ENCODE assay signal across 23 mouse cellular contexts in genomic region chr13:70061363-70061945, GRCm38 (mm10).
DNase-seq lines count a peak whose midpoint lies in the region; ATAC-seq and TF ChIP-seq lines count a peak whose summit lies in the region.
"Had no signal": no experiment of that assay in that cellular context is flagged by ENCODE, and none has a peak within 500 bp of the region (broad histone marks: within the 10 kb centered on the region; RNA-seq: fewer than 3 reads in every experiment).

No protein-coding gene starts in this region.

- no peaks in the 10 kb centered on the region for H3K27me3 ChIP-seq in hindbrain, embryonic 12.5 days
- no peaks in the 10 kb centered on the region for H3K27me3 ChIP-seq in hindbrain, embryonic 11.5 days (ENCODE audit: control insufficient read depth, insufficient read depth, low read length)
- H3K27me3 ChIP-seq in hindbrain, embryonic 14.5 days (ENCODE audit: control insufficient read depth, insufficient read depth, low read length) = no peaks in the 10 kb centered on the region
- no peaks in the 10 kb centered on the region for H3K27me3 ChIP-seq in midbrain, postnatal 0 days (ENCODE audit: insufficient read depth, low read length)
- H3K27me3 ChIP-seq: embryonic facial prominence, embryonic 15.5 days; heart, embryonic 12.5 days; liver, embryonic 13.5 days had no signal

- peak; percentile 36; the same call in 1 of the 2 replicates for ATAC-seq in hindbrain, embryonic 12.5 days (ENCODE audit: low FRiP score)
- no peak for ATAC-seq in hindbrain, embryonic 11.5 days (ENCODE audit: low FRiP score)
- peak; percentile 36; the same call in 1 of the 2 replicates for ATAC-seq in hindbrain, embryonic 14.5 days (ENCODE audit: low FRiP score)
- peak; percentile 27; the same call in 1 of the 2 replicates for ATAC-seq in midbrain, postnatal 0 days (ENCODE audit: low FRiP score)
- ATAC-seq: forebrain, embryonic 14.5 days; intestine, postnatal 0 days had no signal

- WGBS in hindbrain, embryonic 12.5 days = 80% methylated on average over 13 of the region's 13 CpGs
- 76% methylated on average over 13 of the region's 13 CpGs for WGBS in hindbrain, embryonic 11.5 days
- WGBS in hindbrain, embryonic 14.5 days = 70% methylated on average over 13 of the region's 13 CpGs
- 63% methylated on average over 13 of the region's 13 CpGs for WGBS in midbrain, postnatal 0 days

- H3K27ac ChIP-seq in hindbrain, embryonic 12.5 days = 0 out of 2 replicates have a peak overlapping the region, but pooled peaks have one; percentile 18
- H3K27ac ChIP-seq in hindbrain, embryonic 11.5 days (ENCODE audit: low read depth, low read length) = no peak overlapping the region
- peak overlapping the region; percentile 11; the same call in 1 of the 2 replicates for H3K27ac ChIP-seq in hindbrain, embryonic 14.5 days
- no peak overlapping the region for H3K27ac ChIP-seq in midbrain, postnatal 0 days (ENCODE audit: low read depth, low read length)
- H3K27ac ChIP-seq: embryonic facial prominence, embryonic 15.5 days; left cerebral cortex, adult 2 months; liver, embryonic 13.5 days had no signal

- no peak overlapping the region for H3K4me2 ChIP-seq in hindbrain, embryonic 12.5 days (replicated peaks)
- H3K4me2 ChIP-seq in hindbrain, embryonic 11.5 days (replicated peaks; ENCODE audit: low read depth, low read length) = no peak overlapping the region
- H3K4me2 ChIP-seq in hindbrain, embryonic 14.5 days (replicated peaks) = no peak overlapping the region
- H3K4me2 ChIP-seq in midbrain, postnatal 0 days (ENCODE audit: low read depth, low read length, poor library complexity, severe bottlenecking) = no peak overlapping the region
- H3K4me2 ChIP-seq: embryonic facial prominence, embryonic 15.5 days; heart, embryonic 12.5 days; liver, embryonic 13.5 days; lung, embryonic 14.5 days had no signal

- H3K9me3 ChIP-seq in hindbrain, embryonic 12.5 days (replicated peaks) = no peaks in the 10 kb centered on the region
- no peaks in the 10 kb centered on the region for H3K9me3 ChIP-seq in hindbrain, embryonic 11.5 days (ENCODE audit: control insufficient read depth, low read length)
- H3K9me3 ChIP-seq in hindbrain, embryonic 14.5 days (ENCODE audit: control insufficient read depth, low read length) = no peaks in the 10 kb centered on the region
- no peaks in the 10 kb centered on the region for H3K9me3 ChIP-seq in midbrain, postnatal 0 days (ENCODE audit: low read length)
- H3K9me3 ChIP-seq: embryonic facial prominence, embryonic 15.5 days; heart, embryonic 12.5 days; liver, embryonic 13.5 days had no signal

- no peak for DNase-seq in hindbrain, embryonic 11.5 days (ENCODE audit: low spot score)
- peak; percentile 6 for DNase-seq in ovary, adult 18-20 months (ENCODE audit: low spot score)
- DNase-seq in ovary, postnatal 14 days (ENCODE audit: low spot score) = no peak
- DNase-seq in hindbrain, embryonic 14.5 days (ENCODE audit: low spot score) = no peak
- peak; percentile 33 for DNase-seq in midbrain, postnatal 0 days (ENCODE audit: low spot score)
- DNase-seq in thymus, postnatal 4 days = no peak
- no peak for DNase-seq in lung, adult 18-20 months
- DNase-seq: adrenal gland, adult 8-10 months; cerebellum, adult 18-20 months; cerebellum, postnatal 36 days; embryo, embryonic 11 days; gastrocnemius, postnatal 10 days; heart, postnatal 10 days; liver, embryonic 13.5 days; lung, embryonic 14.5 days; right cerebral cortex, adult 18-20 months; thymus, adult 2 months had no signal

- no peak for TF ChIP-seq CTCF in midbrain, postnatal 0 days (IDR thresholded peaks at IDR 0.05)

- H3K4me3 ChIP-seq in hindbrain, embryonic 12.5 days = no peak overlapping the region
- no peak overlapping the region for H3K4me3 ChIP-seq in hindbrain, embryonic 11.5 days (ENCODE audit: low read depth, low read length)
- no peak overlapping the region for H3K4me3 ChIP-seq in hindbrain, embryonic 14.5 days (replicated peaks; ENCODE audit: low read length)
- H3K4me3 ChIP-seq in midbrain, postnatal 0 days (ENCODE audit: low read depth, low read length) = no peak overlapping the region
- H3K4me3 ChIP-seq: embryonic facial prominence, embryonic 15.5 days; heart, embryonic 12.5 days; left cerebral cortex, adult 2 months; liver, embryonic 13.5 days had no signal

- peaks cover 13% of the 10 kb centered on the region for H3K4me1 ChIP-seq in hindbrain, embryonic 12.5 days
- H3K4me1 ChIP-seq in hindbrain, embryonic 11.5 days (replicated peaks; ENCODE audit: control insufficient read depth, insufficient read depth, low read length) = no peaks in the 10 kb centered on the region
- H3K4me1 ChIP-seq in hindbrain, embryonic 14.5 days (replicated peaks; ENCODE audit: control insufficient read depth, insufficient read depth, low read length) = peaks cover 9% of the 10 kb centered on the region; the same call in 1 of the 2 replicates
- peaks cover 3% of the 10 kb centered on the region; the same call in 1 of the 2 replicates for H3K4me1 ChIP-seq in midbrain, postnatal 0 days (ENCODE audit: insufficient read depth, low read length)
- H3K4me1 ChIP-seq: embryonic facial prominence, embryonic 15.5 days; liver, embryonic 13.5 days had no signal

- H3K9ac ChIP-seq in hindbrain, embryonic 12.5 days = no peak overlapping the region
- no peak overlapping the region for H3K9ac ChIP-seq in hindbrain, embryonic 11.5 days (ENCODE audit: low read depth, low read length)
- H3K9ac ChIP-seq in hindbrain, embryonic 14.5 days = no peak overlapping the region
- no peak overlapping the region for H3K9ac ChIP-seq in midbrain, postnatal 0 days (replicated peaks; ENCODE audit: low read length, poor library complexity, severe bottlenecking)
- H3K9ac ChIP-seq: embryonic facial prominence, embryonic 15.5 days; heart, embryonic 12.5 days; liver, embryonic 13.5 days; lung, embryonic 14.5 days had no signal

- H3K36me3 ChIP-seq in hindbrain, embryonic 12.5 days = no peaks in the 10 kb centered on the region
- no peaks in the 10 kb centered on the region for H3K36me3 ChIP-seq in hindbrain, embryonic 11.5 days (ENCODE audit: control insufficient read depth, insufficient read depth, low read length)
- no peaks in the 10 kb centered on the region for H3K36me3 ChIP-seq in hindbrain, embryonic 14.5 days (replicated peaks; ENCODE audit: control insufficient read depth, insufficient read depth)
- H3K36me3 ChIP-seq in midbrain, postnatal 0 days (ENCODE audit: insufficient read depth, low read length) = no peaks in the 10 kb centered on the region
- H3K36me3 ChIP-seq: embryonic facial prominence, embryonic 15.5 days; heart, embryonic 12.5 days; liver, embryonic 13.5 days had no signal

Comparison
In these comparisons a context has a peak if more than half of its experiments do, and no peak if none do; other contexts are left out.
1. H3K27ac ChIP-seq: peak in hindbrain, embryonic 12.5 days (single experiment) and hindbrain, embryonic 14.5 days (single experiment); none in hindbrain, embryonic 11.5 days (single experiment) and midbrain, postnatal 0 days (single experiment).
2. DNase-seq: peak in ovary, adult 18-20 months (single experiment) and midbrain, postnatal 0 days (single experiment); none in hindbrain, embryonic 11.5 days (single experiment), ovary, postnatal 14 days (single experiment), hindbrain, embryonic 14.5 days (single experiment), thymus, postnatal 4 days (single experiment) and lung, adult 18-20 months (0 of 2).